Mouse (Mus musculus) liver, postnatal 0 days (tissue): ENCODE data around the gene Ano1. TPM values are rescaled to one million over a fixed set of nuclear protein-coding genes. Genes with fewer than 3 reads are reported as not detected.

Source experiments
- ATAC-seq: fragments of 200-750 bp; cut with Nextera tagmentation; 2 replicates; pipeline ENCODE4 v1.8.0; 2017; ENCODE audit warnings: mild to moderate bottlenecking, moderate library complexity
- DNase-seq: peaks from one replicate; pipeline ENCODE4 v3.0.0-alpha.2; 2016
- H3K27ac ChIP-seq: fragments of 300-500 bp; sonication (generic); 2 replicates; pipeline ENCODE4 v1.5.1; 2014; ENCODE audit warnings: antibody characterized with exemption, moderate library complexity, mild to moderate bottlenecking, low read depth
- H3K27me3 ChIP-seq: fragments of 300-500 bp; sonication (generic); 2 replicates; pipeline ENCODE4 v1.6.1; 2014; ENCODE audit warnings: low read length, control low read depth, mixed read lengths; ENCODE audit not compliant: insufficient read depth
- H3K36me3 ChIP-seq: fragments of 300-500 bp; sonication (generic); replicated peaks from 2 replicates; pipeline ENCODE4 v1.6.1; 2014; ENCODE audit warnings: mild to moderate bottlenecking, control low read depth, low read length, moderate library complexity, mixed read lengths; ENCODE audit not compliant: insufficient read depth
- H3K4me1 ChIP-seq: fragments of 300-500 bp; sonication (generic); 2 replicates; pipeline ENCODE4 v1.6.1; 2014; ENCODE audit warnings: antibody characterized with exemption, mild to moderate bottlenecking, control low read depth; ENCODE audit not compliant: insufficient read depth
- H3K4me2 ChIP-seq: fragments of 300-500 bp; sonication (generic); 2 replicates; pipeline ENCODE4 v1.6.1; 2014; ENCODE audit warnings: low read depth, mild to moderate bottlenecking, low read length, moderate library complexity, mixed read lengths
- H3K4me3 ChIP-seq: fragments of 300-500 bp; sonication (generic); 2 replicates; pipeline ENCODE4 v1.5.1; 2014; ENCODE audit warnings: low read depth, low read length
- H3K9ac ChIP-seq: fragments of 300-500 bp; sonication (generic); replicated peaks from 2 replicates; pipeline ENCODE4 v1.6.1; 2014; ENCODE audit warnings: mild to moderate bottlenecking, moderate library complexity
- H3K9me3 ChIP-seq: fragments of 300-500 bp; sonication (generic); 2 replicates; pipeline ENCODE4 v1.6.1; 2016; ENCODE audit warnings: mild to moderate bottlenecking, control low read depth, low read length, mixed read lengths
- CTCF ChIP-seq: sonication (generic); IDR thresholded peaks from 2 replicates; pipeline ENCODE4 v1.5.1; 2016; ENCODE audit warnings: antibody characterized with exemption, low read depth
- EP300 ChIP-seq: IDR thresholded peaks from 2 replicates; pipeline ENCODE4 v1.6.1; 2016; ENCODE audit warnings: antibody characterized with exemption, low read depth, mild to moderate bottlenecking
- WGBS: fragments of 180-500 bp; shearing (Covaris S2); extraction: QIAGEN DNeasy Blood & Tissue Kit; methylation state at CpG from one replicate; pipeline ENCODE4 v1.1.7; 2014; ENCODE audit not compliant: insufficient replicate concordance; 5-methylcytosine and 5-hydroxymethylcytosine counted together
- polyA plus RNA-seq: library from polyadenylated mRNA; unstranded; fragments of >200 nt; fragmentation: Nextera tagmentation; extraction: Ambion mirVana; gene quantifications from 2 replicates; pipeline ENCODE4 v1.2.1, GENCODE M21; 2015

Gene Ano1
- polyA plus RNA-seq, 1 experiment from 2014 or later, result 1.1 TPM

- no peak overlapping the region for H3K4me2 ChIP-seq
- no peak overlapping the region for H3K9ac ChIP-seq
- no peak overlapping the region for H3K4me3 ChIP-seq
- no peaks in the 10 kb centered on the region for H3K36me3 ChIP-seq
- H3K9me3 ChIP-seq, result no peaks in the 10 kb centered on the region
- TF ChIP-seq CTCF, result no peak
- no peaks in the 10 kb centered on the region for H3K27me3 ChIP-seq
- H3K27ac ChIP-seq, result no peak overlapping the region
- WGBS, result 64% methylated on average over 16 of the region's 16 CpGs
- H3K4me1 ChIP-seq, result no peaks in the 10 kb centered on the region
- ATAC-seq (no peak), DNase-seq (no peak)
These were observed 10.9 kb upstream of the Ano1 start for GRCm38 (mm10) chr7:144762496-144763235.

- H3K9me3 ChIP-seq, result no peaks in the 10 kb centered on the region
- no peak overlapping the region for H3K4me2 ChIP-seq
- no peaks in the 10 kb centered on the region for H3K27me3 ChIP-seq
- DNase-seq (no peak), ATAC-seq (no peak)
- H3K9ac ChIP-seq, result no peak overlapping the region
- TF ChIP-seq CTCF (no peak), EP300 (no peak)
- WGBS, result 82% methylated on average over 9 of the region's 9 CpGs
- no peak overlapping the region for H3K4me3 ChIP-seq
- no peaks in the 10 kb centered on the region for H3K4me1 ChIP-seq
- no peaks in the 10 kb centered on the region for H3K36me3 ChIP-seq
- no peak overlapping the region for H3K27ac ChIP-seq
These were observed 8.5 kb upstream of the Ano1 start for GRCm38 (mm10) chr7:144760228-144760627.

- WGBS, result 73% methylated on average over 2 of the region's 2 CpGs
- H3K9ac ChIP-seq, result no peak overlapping the region
- no peaks in the 10 kb centered on the region for H3K9me3 ChIP-seq
- ATAC-seq, result no peak
- DNase-seq, result no peak
- no peak overlapping the region for H3K4me2 ChIP-seq
- TF ChIP-seq CTCF (no peak), EP300 (no peak)
- no peaks in the 10 kb centered on the region for H3K27me3 ChIP-seq
- H3K27ac ChIP-seq, result no peak overlapping the region
- H3K4me1 ChIP-seq, result no peaks in the 10 kb centered on the region; the same call in 1 of the 2 replicates
- no peaks in the 10 kb centered on the region for H3K36me3 ChIP-seq
- H3K4me3 ChIP-seq, result no peak overlapping the region
These were observed 7.7 kb upstream of the Ano1 start for GRCm38 (mm10) chr7:144759455-144759854.

GRCm38 (mm10) chr7:144755511-144756378, 4.0 kb upstream of the Ano1 start:
- Histone ChIP-seq H3K4me3 (no peak overlapping the region), H3K9me3 (no peaks in the 10 kb centered on the region), H3K4me1 (no peaks in the 10 kb centered on the region; the same call in 1 of the 2 replicates), H3K36me3 (no peaks in the 10 kb centered on the region), H3K27ac (no peak overlapping the region), H3K27me3 (no peaks in the 10 kb centered on the region), H3K4me2 (no peak overlapping the region), H3K9ac (no peak overlapping the region)
- DNase-seq (no peak), ATAC-seq (no peak)
- TF ChIP-seq CTCF (no peak), EP300 (no peak)
- WGBS, result 58% methylated on average over 11 of the region's 11 CpGs

- DNase-seq (no peak), ATAC-seq (no peak)
- TF ChIP-seq EP300 (no peak), CTCF (no peak)
- H3K9ac ChIP-seq, result no peak overlapping the region
- H3K27me3 ChIP-seq, result no peaks in the 10 kb centered on the region
- no peak overlapping the region for H3K27ac ChIP-seq
- H3K4me3 ChIP-seq, result no peak overlapping the region
- no peaks in the 10 kb centered on the region for H3K9me3 ChIP-seq
- no peaks in the 10 kb centered on the region; the same call in 1 of the 2 replicates for H3K4me1 ChIP-seq
- no peak overlapping the region for H3K4me2 ChIP-seq
- 74% methylated on average over 2 of the region's 2 CpGs for WGBS
- H3K36me3 ChIP-seq, result no peaks in the 10 kb centered on the region
These were observed 2.9 kb upstream of the Ano1 start for GRCm38 (mm10) chr7:144754722-144755121.

GRCm38 (mm10) chr7:144753657-144754031, 1.9 kb upstream of the Ano1 start:
- DNase-seq (no peak), ATAC-seq (no peak)
- no peaks in the 10 kb centered on the region for H3K27me3 ChIP-seq
- H3K9ac ChIP-seq, result no peak overlapping the region
- H3K9me3 ChIP-seq, result no peaks in the 10 kb centered on the region
- no peaks in the 10 kb centered on the region for H3K36me3 ChIP-seq
- no peak for TF ChIP-seq CTCF
- TF ChIP-seq EP300, result no peak
- no peaks in the 10 kb centered on the region; the same call in 1 of the 2 replicates for H3K4me1 ChIP-seq
- H3K4me3 ChIP-seq, result no peak overlapping the region
- no peak overlapping the region for H3K27ac ChIP-seq
- H3K4me2 ChIP-seq, result no peak overlapping the region
- 79% methylated on average over 9 of the region's 9 CpGs for WGBS
